Mouse (Mus musculus) intestine, embryonic 14.5 days (tissue): ENCODE measurements around the gene Trp53. TPM values are rescaled to one million over a fixed set of nuclear protein-coding genes. Genes with fewer than 3 reads are reported as not detected.

Experiments used
- ATAC-seq: fragments of 200-750 bp; cut with Nextera tagmentation; replicated peaks from 2 replicates; pipeline ENCODE4 v1.8.0; 2017; ENCODE audit warnings: low read depth, moderate number of reproducible peaks, moderate TSS enrichment, moderate library complexity; ENCODE audit not compliant: low FRiP score, low TSS enrichment
- DNase-seq: peaks from one replicate; pipeline ENCODE4 v3.0.0-alpha.2; 2018; ENCODE audit warnings: low spot score
- H3K27ac ChIP-seq: fragments of 300-500 bp; sonication (generic); 2 replicates; pipeline ENCODE4 v1.5.1; 2014; ENCODE audit warnings: low read depth, mild to moderate bottlenecking, control low read depth
- H3K27me3 ChIP-seq: fragments of 300-500 bp; sonication (generic); replicated peaks from 2 replicates; pipeline ENCODE4 v1.6.1; 2014; ENCODE audit warnings: low read length, control low read depth; ENCODE audit not compliant: control insufficient read depth, insufficient read depth
- H3K36me3 ChIP-seq: fragments of 300-500 bp; sonication (generic); 2 replicates; pipeline ENCODE4 v1.6.1; 2014; ENCODE audit warnings: low read length, control low read depth; ENCODE audit not compliant: control insufficient read depth, insufficient read depth
- H3K4me1 ChIP-seq: fragments of 300-500 bp; sonication (generic); replicated peaks from 2 replicates; pipeline ENCODE4 v1.6.1; 2014; ENCODE audit warnings: low read length, control low read depth, mixed read lengths; ENCODE audit not compliant: control insufficient read depth, insufficient read depth
- H3K4me2 ChIP-seq: fragments of 300-500 bp; sonication (generic); 2 replicates; pipeline ENCODE4 v1.6.1; 2014; ENCODE audit warnings: low read length
- H3K4me3 ChIP-seq: fragments of 300-500 bp; sonication (generic); 2 replicates; pipeline ENCODE4 v1.5.1; 2014; ENCODE audit warnings: low read depth, low read length, control low read depth, mixed read lengths
- H3K9ac ChIP-seq: fragments of 300-500 bp; sonication (generic); 2 replicates; pipeline ENCODE4 v1.6.1; 2014; ENCODE audit warnings: mild to moderate bottlenecking, low read length
- H3K9me3 ChIP-seq: fragments of 300-500 bp; sonication (generic); 2 replicates; pipeline ENCODE4 v1.6.1; 2016; ENCODE audit warnings: low read length, control low read depth; ENCODE audit not compliant: control insufficient read depth
- WGBS: fragments of 180-500 bp; shearing (Covaris S2); extraction: QIAGEN DNeasy Blood & Tissue Kit; methylation state at CpG from one replicate; pipeline ENCODE4 v1.1.7; 2014; 5-methylcytosine and 5-hydroxymethylcytosine counted together
- microRNA counts: library from miRNA; unstranded; fragments of <30 nt; microRNA quantifications from one replicate; lab custom pipeline; 2016
- microRNA-seq: library from miRNA; unstranded; fragments of <30 nt; microRNA quantifications from one replicate; pipeline ENCODE4, GENCODE M21; 2016
- polyA plus RNA-seq: library from polyadenylated mRNA; unstranded; fragments of >200 nt; fragmentation: Nextera tagmentation; extraction: Ambion mirVana; gene quantifications from 2 replicates; pipeline ENCODE4 v1.2.1, GENCODE M21; 2014

The Trp53 gene
- polyA plus RNA-seq, 1 experiment from 2014 or later = 176 TPM

DNA sequence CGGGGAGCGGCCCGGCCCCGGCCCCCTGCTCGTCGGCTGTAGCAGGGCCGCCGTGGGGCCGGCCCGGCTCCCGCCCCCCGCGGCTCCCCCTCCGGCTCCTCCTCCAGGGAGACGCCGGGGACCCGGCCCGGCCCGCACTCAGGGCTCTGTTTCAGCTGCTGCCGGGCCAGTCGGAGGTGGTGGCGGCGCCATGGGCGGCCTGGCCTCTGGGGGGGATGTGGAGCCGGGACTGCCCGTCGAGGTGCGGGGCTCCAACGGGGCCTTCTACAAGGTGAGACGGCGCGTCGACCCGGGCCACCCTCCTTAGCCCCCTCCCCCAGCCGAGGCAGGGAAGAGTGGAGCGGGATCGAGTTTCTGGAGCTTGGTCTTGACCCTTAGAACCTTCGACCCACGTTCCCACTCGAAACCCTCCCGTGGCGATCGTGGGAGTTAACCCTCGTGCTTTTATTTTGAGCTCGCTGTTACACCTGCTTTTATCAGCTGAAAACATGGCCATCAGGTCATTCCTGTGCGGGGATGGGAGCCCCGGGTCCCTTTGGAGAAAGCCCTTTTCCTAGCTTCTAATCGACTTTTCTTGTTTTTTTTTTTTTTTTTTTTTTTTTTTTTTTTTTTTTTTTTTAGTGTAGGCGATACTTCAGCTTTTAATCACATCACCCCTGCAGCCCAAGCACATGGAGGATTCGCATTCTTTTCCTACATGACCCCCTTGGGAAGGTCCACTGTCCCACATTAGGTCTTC lies 53.1 kb downstream of the Trp53 start:
- Histone ChIP-seq H3K4me1 (peaks cover 24% of the 10 kb centered on the region), H3K27me3 (no peaks in the 10 kb centered on the region), H3K27ac (peak overlapping the region; percentile 93)

DNA sequence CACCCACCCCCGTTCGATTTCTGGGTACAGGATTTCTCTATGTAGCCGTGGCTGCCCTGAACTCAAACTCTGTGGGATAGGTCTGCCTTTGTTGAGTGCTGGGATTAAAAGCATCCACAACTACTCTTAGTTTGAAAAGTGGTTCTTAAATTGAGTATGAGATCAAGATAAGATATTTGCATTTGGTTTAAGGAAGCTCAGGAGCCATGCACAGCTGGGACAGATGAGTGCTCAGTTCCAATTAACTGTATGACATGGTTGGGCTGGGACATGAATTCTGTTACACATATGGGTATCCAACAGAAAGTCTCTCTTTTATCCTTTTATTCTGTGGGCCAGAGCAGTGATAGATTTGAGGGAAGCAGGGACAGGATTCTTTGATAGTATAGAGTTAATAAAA lies 55.3 kb downstream of the Trp53 start:
- no peak overlapping the region for H3K4me3 ChIP-seq

More for the DNA sequence above, 53.1 kb downstream of the Trp53 start:
- Histone ChIP-seq H3K9me3 (no peaks in the 10 kb centered on the region), H3K4me2 (peak overlapping the region; percentile 84), H3K4me3 (peak overlapping the region; percentile 88), H3K9ac (peak overlapping the region; percentile 94), H3K36me3 (peaks cover 7% of the 10 kb centered on the region; the same call in 1 of the 2 replicates)
- WGBS = 0% methylated on average over 38 of the region's 50 CpGs
- ATAC-seq = peak; percentile 77
- DNase-seq = no peak

More for the DNA sequence above, 55.3 kb downstream of the Trp53 start:
- Histone ChIP-seq H3K27ac (no peak overlapping the region), H3K9me3 (no peaks in the 10 kb centered on the region), H3K36me3 (peaks cover 25% of the 10 kb centered on the region), H3K9ac (no peak overlapping the region), H3K4me1 (peaks cover 24% of the 10 kb centered on the region), H3K4me2 (peak overlapping the region; percentile 84), H3K27me3 (no peaks in the 10 kb centered on the region)
- DNase-seq (no peak), ATAC-seq (no peak)
- 77% methylated on average over 3 of the region's 3 CpGs for WGBS

MicroRNAs encoded within 50 kb of the gene (microRNA counts, 519-probe panel; counts per million panel counts)
- microRNA mmu-miR-467f (lab: Ali Mortazavi, UCI) = 3,040 counts per million, percentile 35 among the panel's probes with 10 or more counts

Small RNA genes lying within 50 kb of the gene (microRNA-seq; reads per million reads assigned to microRNA genes)
- not detected for gene Mir467f

Other genes starting within 250 kb of the Trp53 start
- 13.2 and 14.3 TPM in 2 replicates for gene Rnf227, start 239.9 kb upstream of the Trp53 start, polyA plus RNA-seq
- 52.4 and 62.3 TPM in 2 replicates for gene Chd3, start 211.0 kb upstream of the Trp53 start, polyA plus RNA-seq
- gene Naa38, start 184.9 kb upstream of the Trp53 start, polyA plus RNA-seq = 184 and 197 TPM in 2 replicates
- 23.3 and 23.8 TPM in 2 replicates for gene Cyb5d1, start 184.7 kb upstream of the Trp53 start, polyA plus RNA-seq
- 34.8 and 38.4 TPM in 2 replicates for gene Tmem88, start 182.1 kb upstream of the Trp53 start, polyA plus RNA-seq
- 29.1 and 29.6 TPM in 2 replicates for gene Kdm6b, start 166.7 kb upstream of the Trp53 start, polyA plus RNA-seq
- gene Dnah2, start 31.2 kb upstream of the Trp53 start, polyA plus RNA-seq = 0.98 and 1.9 TPM in 2 replicates
- 4.0 and 4.9 TPM in 2 replicates for gene Efnb3, start 20.2 kb upstream of the Trp53 start, polyA plus RNA-seq
- gene Wrap53, start 104 bp upstream of the Trp53 start, polyA plus RNA-seq = 26.8 and 31.8 TPM in 2 replicates
- gene Atp1b2, start 25.6 kb downstream of the Trp53 start, polyA plus RNA-seq = 7.3 and 8.2 TPM in 2 replicates
- not detected in 2 replicates for gene Shbg, start 37.5 kb downstream of the Trp53 start, polyA plus RNA-seq
- gene Sat2, start 41.7 kb downstream of the Trp53 start, polyA plus RNA-seq = 16.8 and 18.1 TPM in 2 replicates
- 22.6 and 23.0 TPM in 2 replicates for gene Fxr2, start 52.6 kb downstream of the Trp53 start, polyA plus RNA-seq
- gene Sox15, start 75.0 kb downstream of the Trp53 start, polyA plus RNA-seq = 0.35 TPM in 1 of 2 replicates, not detected in the other
- 32.1 and 39.3 TPM in 2 replicates for gene Mpdu1, start 82.3 kb downstream of the Trp53 start, polyA plus RNA-seq
- 12.4 and 16.3 TPM in 2 replicates for gene Cd68, start 85.8 kb downstream of the Trp53 start, polyA plus RNA-seq
- 645 and 692 TPM in 2 replicates for gene Eif4a1, start 92.1 kb downstream of the Trp53 start, polyA plus RNA-seq
- 79.1 and 90.8 TPM in 2 replicates for gene Senp3, start 101.7 kb downstream of the Trp53 start, polyA plus RNA-seq
- gene Tnfsf13, start 105.4 kb downstream of the Trp53 start, polyA plus RNA-seq = 0.48 TPM in 1 of 2 replicates, not detected in the other
- gene Tnfsf12, start 115.5 kb downstream of the Trp53 start, polyA plus RNA-seq = 8.0 and 9.4 TPM in 2 replicates
- 2.3 and 3.7 TPM in 2 replicates for gene Tnfsfm13, start 115.7 kb downstream of the Trp53 start, polyA plus RNA-seq
- 35.2 and 38.7 TPM in 2 replicates for gene Polr2a, start 178.3 kb downstream of the Trp53 start, polyA plus RNA-seq
- not detected in 2 replicates for gene Slc35g3, start 181.6 kb downstream of the Trp53 start, polyA plus RNA-seq
- gene Zbtb4, start 185.6 kb downstream of the Trp53 start, polyA plus RNA-seq = 2.8 and 3.3 TPM in 2 replicates
- gene Chrnb1, start 215.6 kb downstream of the Trp53 start, polyA plus RNA-seq = 3.5 and 4.4 TPM in 2 replicates
- 1.1 and 1.4 TPM in 2 replicates for gene Fgf11, start 221.5 kb downstream of the Trp53 start, polyA plus RNA-seq
- gene Tmem102, start 225.3 kb downstream of the Trp53 start, polyA plus RNA-seq = 16.1 and 22.9 TPM in 2 replicates
- not detected in 2 replicates for gene Gm39566, start 234.9 kb downstream of the Trp53 start, polyA plus RNA-seq
- not detected in 2 replicates for gene Spem2, start 238.1 kb downstream of the Trp53 start, polyA plus RNA-seq
- 0.17 TPM in 1 of 2 replicates, not detected in the other for gene Spem1, start 241.8 kb downstream of the Trp53 start, polyA plus RNA-seq